Mouse (Mus musculus) megakaryocyte, adult 5-6 weeks (primary cell): ENCODE results near the gene N4bp2l2. TPM values are rescaled to one million over a fixed set of nuclear protein-coding genes. Genes with fewer than 3 reads are reported as not detected.
A peak's percentile ranks its signal among the peaks of the same experiment; 100 is the strongest.
"Not testable (repeated sequence)": the region's sequence is repeated elsewhere in the genome, so short reads cannot be mapped to it uniquely, and the experiment has no call there.

ENCODE experiments used
- ATAC-seq: 2 replicates; pipeline ENCODE4 v1.8.0; 2016; ENCODE audit warnings: mild to moderate bottlenecking, inconsistent platforms; ENCODE audit not compliant: poor library complexity, severe bottlenecking
- total RNA-seq, 2 experiments: library from RNA; stranded (forward) in 1 of 2; stranded (reverse) in 1 of 2; fragments of 153-499, 151-499 nt in 1 of 2; fragments of 221-1000, 200-1000 nt in 1 of 2; gene quantifications; 2 replicates each; pipeline versions ENCODE4 v1.2.3 to v1.2.4; 2015 to 2017

N4bp2l2 gene
- total RNA-seq (2015): 64.8 and 75.1 TPM in 2 replicates
- 81.1 and 97.2 TPM in 2 replicates for total RNA-seq (2017)

GRCm38 (mm10) chr5:150666133-150666739 lies at the start of gene N4bp2l2:
Gene N4bp2l2 (minus strand): TSS chr5:150666183.
- ATAC-seq: not testable (repeated sequence)

- no peak for ATAC-seq
Observed at GRCm38 (mm10) chr5:150713431-150713830, 47.4 kb upstream of the N4bp2l2 start.

GRCm38 (mm10) chr5:150711503-150711902 lies 45.5 kb upstream of the N4bp2l2 start:
- ATAC-seq: no peak

GRCm38 (mm10) chr5:150707181-150707580 lies 41.2 kb upstream of the N4bp2l2 start:
- not testable (repeated sequence) for ATAC-seq

DNA sequence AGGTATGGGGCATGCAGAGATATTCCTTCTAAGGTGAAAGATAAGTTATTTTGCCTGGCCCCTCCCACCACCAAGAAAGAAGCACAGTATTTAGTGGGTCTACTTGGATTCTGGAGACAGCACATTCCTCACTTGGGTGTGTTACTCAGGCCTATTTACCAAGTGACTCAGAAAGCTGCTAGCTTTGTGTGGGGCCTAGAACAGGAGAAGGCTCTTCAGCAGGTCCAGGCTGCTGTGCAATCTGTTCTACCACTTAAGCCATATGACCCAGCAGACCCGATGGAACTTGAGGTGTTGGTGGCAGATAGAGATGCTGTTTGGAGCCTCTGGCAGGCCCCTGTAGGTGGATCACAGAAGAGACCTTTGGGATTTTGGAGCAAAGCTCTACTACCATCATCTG lies 40.7 kb upstream of the N4bp2l2 start:
- not testable (repeated sequence) for ATAC-seq

DNA sequence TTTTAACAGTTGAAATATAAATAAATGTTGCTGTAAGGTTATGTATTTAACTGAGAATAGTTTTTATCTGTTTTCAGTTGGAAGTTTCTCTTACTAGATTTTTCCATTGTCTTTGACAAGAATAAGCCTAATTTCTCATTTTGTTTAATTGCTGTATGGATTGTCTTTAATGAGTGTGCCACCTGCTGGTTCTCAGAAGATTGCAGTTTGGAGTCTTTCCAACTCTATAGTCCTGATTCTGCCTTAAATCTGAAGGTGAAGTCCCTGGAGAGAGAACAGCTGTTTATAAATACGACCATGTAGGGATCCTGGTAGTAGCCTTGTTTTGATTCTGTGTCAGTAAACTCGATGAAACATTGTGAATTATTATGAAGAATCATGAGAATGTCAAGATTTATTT lies 36.7 kb upstream of the N4bp2l2 start:
- ATAC-seq: peak; percentile 69

DNA sequence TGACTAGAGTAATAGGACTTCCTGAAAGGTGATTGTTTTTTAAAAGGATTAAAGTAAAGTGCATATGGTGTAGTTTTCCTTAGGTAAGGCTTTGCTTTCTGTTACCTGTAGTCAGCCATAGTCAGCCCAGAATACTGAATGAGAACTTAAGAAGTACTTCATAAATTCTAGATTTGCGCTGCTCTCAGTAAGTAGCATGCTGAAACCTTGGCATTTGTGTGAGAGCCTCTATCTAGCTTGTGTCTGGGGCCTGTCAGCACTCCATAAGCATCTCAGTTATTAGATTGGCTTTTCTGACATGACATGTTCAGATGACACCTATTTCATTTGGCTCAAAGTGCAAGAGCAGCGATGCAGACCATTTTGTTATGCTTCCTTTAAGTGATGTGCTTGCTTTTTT lies 27.3 kb upstream of the N4bp2l2 start:
- ATAC-seq: no peak

DNA sequence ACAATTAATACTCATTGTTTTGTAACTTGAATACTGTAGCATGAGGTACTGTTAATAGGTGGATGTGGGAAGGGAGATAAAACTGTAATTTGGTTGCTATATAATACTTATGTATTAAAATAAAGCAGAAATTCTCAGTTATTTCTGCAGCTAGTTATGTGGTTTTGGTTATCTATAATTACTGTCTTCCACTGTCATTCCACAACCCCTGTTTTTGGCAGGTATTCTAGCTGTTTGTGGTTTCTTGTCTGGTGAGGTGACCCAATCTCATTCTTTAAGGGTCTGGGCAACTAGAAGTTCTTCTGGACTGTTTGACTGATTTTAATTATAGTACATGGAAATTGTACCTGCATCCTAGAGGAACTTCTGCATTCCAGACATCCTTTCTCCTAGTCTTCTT lies 24.7 kb upstream of the N4bp2l2 start:
- ATAC-seq: no peak

GRCm38 (mm10) chr5:150682862-150683261 lies 16.9 kb upstream of the N4bp2l2 start:
- not testable (repeated sequence) for ATAC-seq

DNA sequence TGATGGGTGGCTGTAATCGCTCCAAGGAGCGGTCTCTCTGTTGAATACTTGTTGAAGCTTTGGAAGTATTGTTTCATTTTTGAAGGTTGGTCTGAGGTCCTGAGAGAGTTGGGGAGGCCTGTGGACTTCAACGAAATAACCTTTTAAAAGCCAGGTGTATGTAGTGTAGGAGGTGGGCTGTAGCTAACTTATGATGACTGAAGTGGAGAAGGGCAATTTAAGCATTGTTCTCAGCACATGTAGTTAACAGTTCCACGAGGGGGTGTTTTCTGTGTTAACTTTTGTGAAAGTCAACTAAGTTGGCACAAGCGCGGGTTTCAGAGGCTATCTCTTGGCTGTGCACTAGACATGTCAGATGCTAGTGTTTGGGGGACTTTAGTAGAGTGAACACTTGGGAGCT lies 8.9 kb upstream of the N4bp2l2 start:
- ATAC-seq: no peak

GRCm38 (mm10) chr5:150673880-150674621 lies 8.1 kb upstream of the N4bp2l2 start:
- ATAC-seq: peak; percentile 43

GRCm38 (mm10) chr5:150673153-150673835 lies 7.3 kb upstream of the N4bp2l2 start, which contains the start of gene Pds5b:
Gene Pds5b (plus strand): TSS chr5:150673739.
- peak; percentile 94 for ATAC-seq

- ATAC-seq: no peak
Observed at GRCm38 (mm10) chr5:150672343-150672742, 6.4 kb upstream of the N4bp2l2 start.

DNA sequence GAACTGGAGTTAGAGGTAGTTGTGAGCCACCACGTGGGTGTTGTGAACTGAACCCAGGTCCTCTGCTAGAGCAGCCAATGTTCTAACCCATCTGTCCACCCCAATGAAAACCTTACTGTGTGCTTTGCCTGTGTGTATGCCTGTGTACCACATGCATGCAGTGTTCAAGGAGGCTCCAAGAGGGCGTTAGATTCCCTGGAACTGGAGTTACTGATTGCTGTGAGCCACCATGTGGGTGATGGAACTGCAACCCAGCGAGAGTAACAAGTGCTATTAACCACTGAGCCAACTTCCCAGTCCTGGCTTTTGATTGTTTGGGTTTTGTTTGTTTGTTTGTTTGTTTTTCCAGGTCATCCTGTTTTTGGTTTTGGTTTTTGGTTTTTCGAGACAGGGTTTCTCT lies 2.7 kb upstream of the N4bp2l2 start:
- no peak for ATAC-seq

DNA sequence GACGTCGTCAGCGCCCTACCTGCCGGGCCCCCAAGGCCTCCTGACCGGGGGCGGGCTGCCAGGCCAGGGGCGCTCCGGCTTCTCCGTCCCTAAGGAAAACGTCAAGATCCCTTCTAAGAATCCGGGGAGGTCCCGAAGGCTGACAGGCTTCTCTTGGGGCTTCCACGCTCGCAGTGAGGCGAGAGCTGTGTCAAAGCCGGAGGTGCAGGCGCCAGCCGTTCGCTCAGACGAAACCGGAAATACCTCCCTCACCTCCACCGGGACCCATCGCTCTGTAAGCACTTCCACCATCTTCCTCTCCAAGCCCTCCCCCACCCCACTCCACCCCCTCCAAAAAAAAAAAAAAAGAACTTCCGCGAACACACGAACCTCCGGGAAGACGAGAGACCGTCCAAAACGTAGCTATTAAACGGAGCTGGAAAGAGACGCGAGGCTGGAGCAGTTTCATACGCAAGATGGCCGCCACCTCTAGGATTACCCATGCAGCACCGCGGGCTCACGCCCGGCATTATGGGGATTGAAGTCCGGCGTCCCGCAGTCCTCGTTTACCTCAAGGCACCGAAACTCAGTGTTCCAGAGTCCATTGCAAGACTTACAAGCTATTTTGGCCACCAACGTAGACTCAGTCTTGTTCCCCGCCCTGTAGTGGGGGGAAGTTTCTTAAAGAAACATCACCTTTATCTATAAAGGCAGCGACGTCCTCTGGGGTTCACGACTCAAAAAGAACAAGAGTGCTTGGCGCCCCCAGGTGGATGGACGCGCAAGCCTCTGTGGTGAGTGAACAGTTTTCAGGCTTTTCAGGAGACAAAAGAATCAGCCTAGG lies 640 bp downstream of the N4bp2l2 start:
- ATAC-seq: peak; percentile 96

DNA sequence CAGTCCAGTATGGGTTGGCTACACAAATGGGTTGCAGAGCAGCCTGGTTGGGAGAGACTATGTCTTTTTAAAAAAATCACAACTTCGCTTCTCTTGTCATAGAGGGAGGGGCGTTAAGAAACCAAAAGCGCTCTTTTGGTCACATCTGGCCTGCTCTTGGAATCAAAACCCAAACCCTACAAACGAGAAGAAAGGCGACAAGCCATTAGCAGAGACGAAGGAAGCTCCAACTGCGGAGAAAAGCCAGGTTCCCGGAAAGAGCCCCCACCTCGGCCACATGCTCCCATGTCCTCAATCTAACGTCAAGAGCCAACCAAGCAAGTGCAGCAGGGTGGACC lies 1.2 kb downstream of the N4bp2l2 start:
- no peak for ATAC-seq

- not testable (repeated sequence) for ATAC-seq
Observed at GRCm38 (mm10) chr5:150663926-150664325, 2.1 kb downstream of the N4bp2l2 start.

GRCm38 (mm10) chr5:150660296-150660695 lies 5.7 kb downstream of the N4bp2l2 start:
- not testable (repeated sequence) for ATAC-seq

DNA sequence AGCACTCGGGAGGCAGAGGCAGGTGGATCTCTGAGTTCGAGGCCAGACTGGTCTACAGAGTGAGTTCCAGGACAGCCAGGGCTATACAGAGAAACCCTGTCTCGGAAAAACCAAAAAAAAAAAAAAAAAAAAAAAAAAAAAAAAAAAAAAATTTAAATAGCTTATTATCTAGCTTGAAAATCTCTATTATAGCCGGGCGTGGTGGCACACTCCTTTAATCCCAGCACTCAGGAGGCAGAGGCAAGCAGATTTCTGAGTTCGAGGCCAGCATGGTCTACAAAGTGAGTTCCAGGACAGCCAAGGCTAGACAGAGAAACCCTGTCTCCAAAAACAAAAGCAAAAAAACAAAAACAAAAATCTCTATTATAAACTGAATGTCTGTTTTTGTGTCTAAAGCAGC lies 6.6 kb downstream of the N4bp2l2 start:
- not testable (repeated sequence) for ATAC-seq

DNA sequence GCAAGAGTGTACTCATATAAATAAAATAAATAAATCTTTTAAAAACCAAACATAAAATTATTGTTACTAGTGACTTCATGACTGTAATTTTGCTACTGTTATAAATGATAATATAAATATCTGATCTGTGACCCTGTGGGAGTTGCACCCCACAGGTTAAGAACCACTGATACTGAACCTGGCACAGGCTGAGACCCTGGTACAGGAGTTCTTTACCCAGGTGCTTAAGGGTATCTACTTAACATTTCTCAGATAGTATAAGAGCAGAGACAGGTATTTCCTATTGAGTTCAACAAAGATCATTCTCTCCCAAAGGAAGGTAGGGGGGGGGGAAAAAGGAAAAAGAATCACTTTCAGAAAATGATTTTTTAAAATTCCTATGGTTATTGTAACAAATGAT lies 11.4 kb downstream of the N4bp2l2 start:
- no peak for ATAC-seq

DNA sequence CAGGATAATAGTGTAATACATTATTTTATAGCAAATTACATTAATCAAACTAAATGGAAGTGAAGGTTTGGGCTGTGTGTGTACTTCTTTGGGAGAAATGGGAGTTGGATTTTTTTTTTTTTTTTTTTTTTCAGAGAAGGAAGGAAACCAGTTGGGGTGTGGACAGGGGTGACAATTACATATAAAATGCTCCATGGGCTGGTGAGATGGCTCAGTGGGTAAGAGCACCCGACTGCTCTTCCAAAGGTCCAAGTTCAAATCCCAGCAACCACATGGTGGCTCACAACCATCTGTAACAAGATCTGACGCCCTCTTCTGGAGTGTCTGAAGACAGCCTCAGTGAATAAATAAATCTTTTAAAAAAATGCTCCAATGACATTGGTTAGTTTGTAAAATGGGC lies 13.4 kb downstream of the N4bp2l2 start:
- no peak for ATAC-seq
